Mouse (Mus musculus) MEL (cell line): ENCODE results near the gene Rnf157.

ENCODE experiments used
- CTCF ChIP-seq, 3 experiments: IDR thresholded peaks in 2 of 3; conservative IDR thresholded peaks in 1 of 3; 2 replicates each; pipeline ENCODE4 v1.5.1; 2011 to 2012; ENCODE audit warnings: low read length in 3 of 3, low read depth in 2 of 3, mild to moderate bottlenecking in 2 of 3, improper control_type of control experiment in 1 of 3, inconsistent platforms in 1 of 3, mixed read lengths in 1 of 3, moderate library complexity in 1 of 3; ENCODE audit not compliant: control insufficient read depth in 1 of 3, insufficient read depth in 1 of 3, poor library complexity in 1 of 3, severe bottlenecking in 1 of 3
- EP300 ChIP-seq, 2 experiments: IDR thresholded peaks; 2 replicates each; pipeline ENCODE4 v1.6.1; 2011; ENCODE audit warnings: improper control_type of control experiment in 2 of 2, low read length in 2 of 2, low read depth in 1 of 2, mild to moderate bottlenecking in 1 of 2
- JUND ChIP-seq: IDR thresholded peaks from 2 replicates; pipeline ENCODE4 v1.6.1; 2011; ENCODE audit warnings: low read depth, mild to moderate bottlenecking, improper control_type of control experiment, low read length
- KAT2A ChIP-seq: conservative IDR thresholded peaks from 2 replicates; pipeline ENCODE4 v1.6.1; 2012; ENCODE audit warnings: low read depth, low read length, improper control_type of control experiment, inconsistent platforms
- MAFK ChIP-seq: IDR thresholded peaks from 2 replicates; pipeline ENCODE4 v1.6.1; 2011; ENCODE audit warnings: low read depth, mild to moderate bottlenecking, low read length, improper control_type of control experiment, borderline replicate concordance
- POLR2A ChIP-seq, 2 experiments: IDR thresholded peaks; 2 replicates each; pipeline ENCODE4 v1.6.1; 2011 to 2012; ENCODE audit warnings: low read length in 2 of 2, mild to moderate bottlenecking in 2 of 2, control low read depth in 1 of 2, improper control_type of control experiment in 1 of 2, low read depth in 1 of 2, moderate library complexity in 1 of 2; ENCODE audit not compliant: control insufficient read depth in 1 of 2, insufficient read depth in 1 of 2, poor library complexity in 1 of 2
- TCF12 ChIP-seq: IDR thresholded peaks from 2 replicates; pipeline ENCODE4 v1.6.1; 2014; ENCODE audit warnings: low read depth, mild to moderate bottlenecking, inconsistent platforms, low read length, improper control_type of control experiment, moderate library complexity
- UBTF ChIP-seq: IDR thresholded peaks from 2 replicates; pipeline ENCODE4 v1.6.1; 2012; ENCODE audit warnings: low read depth, mild to moderate bottlenecking, inconsistent platforms, low read length, improper control_type of control experiment, moderate library complexity, borderline replicate concordance; ENCODE audit not compliant: insufficient read depth
- ZKSCAN1 ChIP-seq: IDR thresholded peaks from 2 replicates; pipeline ENCODE4 v1.6.1; 2012; ENCODE audit warnings: low read depth, mild to moderate bottlenecking, inconsistent platforms, low read length, improper control_type of control experiment, moderate library complexity
- ZMIZ1 ChIP-seq: IDR thresholded peaks from 2 replicates; pipeline ENCODE4 v1.6.1; 2012; ENCODE audit warnings: low read depth, mild to moderate bottlenecking, inconsistent platforms, low read length, improper control_type of control experiment, moderate library complexity
- ZNF384 ChIP-seq: IDR thresholded peaks from 2 replicates; pipeline ENCODE4 v1.6.1; 2012; ENCODE audit warnings: low read depth, mild to moderate bottlenecking, inconsistent platforms, low read length, improper control_type of control experiment

DNA sequence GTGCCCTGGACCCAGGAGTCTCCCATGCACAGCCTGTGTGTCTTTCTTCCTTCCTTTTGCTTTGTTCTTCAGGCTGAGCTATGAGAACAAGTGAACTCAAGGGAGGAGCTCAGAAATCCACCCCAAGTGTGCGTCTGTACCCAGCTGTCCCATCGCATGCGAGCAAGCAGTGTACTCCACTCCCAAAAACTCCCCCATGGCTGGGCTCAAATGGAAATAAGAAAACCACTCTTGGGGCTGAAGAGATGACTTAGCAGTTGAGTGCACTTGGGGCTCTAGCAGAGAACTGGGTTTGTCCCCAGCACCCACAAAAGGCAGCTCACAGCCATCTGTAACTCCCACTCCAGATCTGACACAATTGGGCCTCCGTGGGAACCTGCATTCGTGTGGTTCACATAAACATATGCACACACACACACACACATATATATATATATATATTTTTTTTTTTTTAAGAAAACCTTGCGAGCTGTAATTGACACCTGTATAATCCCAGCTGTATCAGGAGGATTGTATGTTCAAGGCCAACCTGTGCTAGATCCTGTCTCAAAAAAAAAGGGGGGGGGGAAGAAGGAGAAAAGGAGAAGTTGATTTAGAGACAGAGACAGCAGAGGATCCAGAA, 6.1 kb upstream of the Rnf157 start:
- TF ChIP-seq UBTF (no peak), EP300 (IDR thresholded peaks at IDR 0.05; ENCODE audit: low read depth in 1 of 2, low read length in 2 of 2) (no peak), ZNF384 (no peak), ZKSCAN1 (no peak), TCF12 (no peak), MAFK (no peak), ZMIZ1 (no peak), JUND (no peak), KAT2A (no peak), CTCF (IDR thresholded peaks at IDR 0.05 in 2 of 3, conservative IDR thresholded peaks at IDR 0.05 in 1 of 3; ENCODE audit: control insufficient read depth in 1 of 3, insufficient read depth in 1 of 3, low read depth in 2 of 3, low read length in 3 of 3, poor library complexity in 1 of 3, severe bottlenecking in 1 of 3) (no peak), POLR2A (IDR thresholded peaks at IDR 0.05; ENCODE audit: control insufficient read depth in 1 of 2, insufficient read depth in 1 of 2, low read depth in 1 of 2, low read length in 2 of 2, poor library complexity in 1 of 2) (no peak)
